In genomic region chr11:20916473-20916911, GRCm38 (mm10) we compare ENCODE assay signal across 11 mouse cellular contexts.
A peak's percentile ranks its signal among the peaks of the same experiment; 100 is the strongest.
DNase-seq lines count a peak whose midpoint lies in the region; ATAC-seq lines count a peak whose summit lies in the region.
"Had no signal": no experiment of that assay in that cellular context is flagged by ENCODE, and none has a peak within 500 bp of the region (broad histone marks: within the 10 kb centered on the region; RNA-seq: fewer than 3 reads in every experiment).

No protein-coding gene starts in this region.

- intact Hi-C loops in heart, postnatal 10 days (cut with DNase I), result loop anchor here (2.0 to 10.0 kb wide), 4 partner anchors 41 to 538 kb away; no protein-coding TSS in a partner anchor

- no peaks in the 10 kb centered on the region for H3K9me3 ChIP-seq in forebrain, embryonic 14.5 days (replicated peaks; ENCODE audit: control insufficient read depth, low read length)
- no peaks in the 10 kb centered on the region for H3K9me3 ChIP-seq in forebrain, embryonic 16.5 days (ENCODE audit: control insufficient read depth, low read length)
- no peaks in the 10 kb centered on the region for H3K9me3 ChIP-seq in liver, embryonic 13.5 days (replicated peaks)
- no peaks in the 10 kb centered on the region for H3K9me3 ChIP-seq in stomach, embryonic 14.5 days (ENCODE audit: control insufficient read depth, low read depth, low read length)
- H3K9me3 ChIP-seq: embryonic facial prominence, embryonic 12.5 days had no signal

- ATAC-seq in forebrain, embryonic 14.5 days, result no peak
- no peak for ATAC-seq in forebrain, embryonic 16.5 days
- ATAC-seq in liver, embryonic 13.5 days (ENCODE audit: low read depth), result peak; percentile 94
- peak; percentile 64; the same call in 1 of the 2 replicates for ATAC-seq in stomach, embryonic 14.5 days (ENCODE audit: insufficient number of reproducible peaks, insufficient read depth, low FRiP score, low read depth)

- H3K27me3 ChIP-seq in forebrain, embryonic 14.5 days (replicated peaks; ENCODE audit: control insufficient read depth, insufficient read depth, low read length), result no peaks in the 10 kb centered on the region
- H3K27me3 ChIP-seq in forebrain, embryonic 16.5 days (replicated peaks; ENCODE audit: control insufficient read depth, insufficient read depth, low read length), result no peaks in the 10 kb centered on the region
- peaks cover 2% of the 10 kb centered on the region; the same call in 1 of the 2 replicates for H3K27me3 ChIP-seq in liver, embryonic 13.5 days
- no peaks in the 10 kb centered on the region for H3K27me3 ChIP-seq in stomach, embryonic 14.5 days (ENCODE audit: control insufficient read depth, insufficient read depth, low read length)
- H3K27me3 ChIP-seq: CH12.LX; embryonic facial prominence, embryonic 12.5 days had no signal

- peaks cover 2% of the 10 kb centered on the region; the same call in 1 of the 2 replicates for H3K4me1 ChIP-seq in forebrain, embryonic 14.5 days (ENCODE audit: control insufficient read depth, insufficient read depth, low read length)
- H3K4me1 ChIP-seq in forebrain, embryonic 16.5 days (replicated peaks; ENCODE audit: control insufficient read depth, insufficient read depth, low read length), result peaks cover 17% of the 10 kb centered on the region
- H3K4me1 ChIP-seq in liver, embryonic 13.5 days (replicated peaks), result peaks cover 64% of the 10 kb centered on the region
- peaks cover 18% of the 10 kb centered on the region; the same call in 1 of the 2 replicates for H3K4me1 ChIP-seq in stomach, embryonic 14.5 days (ENCODE audit: control insufficient read depth, insufficient read depth, low read length)

- H3K4me3 ChIP-seq in forebrain, embryonic 14.5 days (ENCODE audit: low read depth, low read length), result no peak overlapping the region
- H3K4me3 ChIP-seq in forebrain, embryonic 16.5 days (replicated peaks; ENCODE audit: low read length), result no peak overlapping the region
- peak overlapping the region; percentile 27; the same call in 1 of the 2 replicates for H3K4me3 ChIP-seq in liver, embryonic 13.5 days (replicated peaks)
- H3K4me3 ChIP-seq in stomach, embryonic 14.5 days (ENCODE audit: low read depth, low read length), result no peak overlapping the region
- H3K4me3 ChIP-seq: embryonic facial prominence, embryonic 12.5 days; myocyte had no signal

- no peak overlapping the region for H3K4me2 ChIP-seq in forebrain, embryonic 14.5 days (ENCODE audit: low read length)
- no peak overlapping the region for H3K4me2 ChIP-seq in forebrain, embryonic 16.5 days (ENCODE audit: low read length)
- peak overlapping the region; percentile 58 for H3K4me2 ChIP-seq in liver, embryonic 13.5 days
- H3K4me2 ChIP-seq in stomach, embryonic 14.5 days (replicated peaks; ENCODE audit: low read depth, low read length), result no peak overlapping the region
- H3K4me2 ChIP-seq: embryonic facial prominence, embryonic 12.5 days had no signal

- H3K27ac ChIP-seq in forebrain, embryonic 14.5 days (ENCODE audit: low read depth, low read length), result no peak overlapping the region
- H3K27ac ChIP-seq in forebrain, embryonic 16.5 days (ENCODE audit: low read length), result no peak overlapping the region
- H3K27ac ChIP-seq in liver, embryonic 13.5 days, result peak overlapping the region; percentile 98
- no peak overlapping the region for H3K27ac ChIP-seq in stomach, embryonic 14.5 days (ENCODE audit: low read length)
- H3K27ac ChIP-seq: embryonic facial prominence, embryonic 12.5 days had no signal

- DNase-seq in forebrain, embryonic 14.5 days (ENCODE audit: low spot score), result peak; percentile 37
- peak; percentile 32 for DNase-seq in brain, adult 2 months (ENCODE audit: low read depth, low spot score)
- DNase-seq in heart, postnatal 10 days, result peak; percentile 52 to 62
- DNase-seq in liver, embryonic 13.5 days, result peak; percentile 84
- no peak for DNase-seq in T-cell, adult 2 months (ENCODE audit: low spot score)
- DNase-seq in right cerebral cortex, postnatal 36 days (ENCODE audit: low spot score in 2 of 2), result no peak

- H3K9ac ChIP-seq in forebrain, embryonic 14.5 days (ENCODE audit: low read length), result no peak overlapping the region
- H3K9ac ChIP-seq in forebrain, embryonic 16.5 days (replicated peaks; ENCODE audit: low read depth, low read length), result no peak overlapping the region
- peak overlapping the region; percentile 76 for H3K9ac ChIP-seq in liver, embryonic 13.5 days
- H3K9ac ChIP-seq in stomach, embryonic 14.5 days (replicated peaks; ENCODE audit: low read depth, low read length), result no peak overlapping the region
- H3K9ac ChIP-seq: embryonic facial prominence, embryonic 12.5 days had no signal

- WGBS in forebrain, embryonic 14.5 days, result 75% methylated on average over 6 of the region's 6 CpGs
- 45% methylated on average over 6 of the region's 6 CpGs for WGBS in forebrain, embryonic 16.5 days
- 17% methylated on average over 6 of the region's 6 CpGs for WGBS in liver, embryonic 13.5 days (ENCODE audit: insufficient replicate concordance)
- 33% methylated on average over 6 of the region's 6 CpGs for WGBS in stomach, embryonic 14.5 days

- no peaks in the 10 kb centered on the region for H3K36me3 ChIP-seq in forebrain, embryonic 14.5 days (ENCODE audit: control insufficient read depth, insufficient read depth, low read length)
- H3K36me3 ChIP-seq in forebrain, embryonic 16.5 days (ENCODE audit: control insufficient read depth, insufficient read depth), result no peaks in the 10 kb centered on the region
- no peaks in the 10 kb centered on the region for H3K36me3 ChIP-seq in liver, embryonic 13.5 days
- no peaks in the 10 kb centered on the region for H3K36me3 ChIP-seq in stomach, embryonic 14.5 days (ENCODE audit: control insufficient read depth, insufficient read depth, low read length)
- H3K36me3 ChIP-seq: embryonic facial prominence, embryonic 12.5 days had no signal

Comparison
In these comparisons a context has a peak if more than half of its experiments do, and no peak if none do; other contexts are left out.
1. ATAC-seq: peak in liver, embryonic 13.5 days (single experiment) and stomach, embryonic 14.5 days (single experiment); none in forebrain, embryonic 14.5 days (single experiment) and forebrain, embryonic 16.5 days (single experiment).
2. DNase-seq: peak in forebrain, embryonic 14.5 days (single experiment), brain, adult 2 months (single experiment), heart, postnatal 10 days (2 of 2) and liver, embryonic 13.5 days (single experiment); none in T-cell, adult 2 months (single experiment) and right cerebral cortex, postnatal 36 days (0 of 2).